Mouse (Mus musculus): ENCODE results near the gene Gm17387.

DNA sequence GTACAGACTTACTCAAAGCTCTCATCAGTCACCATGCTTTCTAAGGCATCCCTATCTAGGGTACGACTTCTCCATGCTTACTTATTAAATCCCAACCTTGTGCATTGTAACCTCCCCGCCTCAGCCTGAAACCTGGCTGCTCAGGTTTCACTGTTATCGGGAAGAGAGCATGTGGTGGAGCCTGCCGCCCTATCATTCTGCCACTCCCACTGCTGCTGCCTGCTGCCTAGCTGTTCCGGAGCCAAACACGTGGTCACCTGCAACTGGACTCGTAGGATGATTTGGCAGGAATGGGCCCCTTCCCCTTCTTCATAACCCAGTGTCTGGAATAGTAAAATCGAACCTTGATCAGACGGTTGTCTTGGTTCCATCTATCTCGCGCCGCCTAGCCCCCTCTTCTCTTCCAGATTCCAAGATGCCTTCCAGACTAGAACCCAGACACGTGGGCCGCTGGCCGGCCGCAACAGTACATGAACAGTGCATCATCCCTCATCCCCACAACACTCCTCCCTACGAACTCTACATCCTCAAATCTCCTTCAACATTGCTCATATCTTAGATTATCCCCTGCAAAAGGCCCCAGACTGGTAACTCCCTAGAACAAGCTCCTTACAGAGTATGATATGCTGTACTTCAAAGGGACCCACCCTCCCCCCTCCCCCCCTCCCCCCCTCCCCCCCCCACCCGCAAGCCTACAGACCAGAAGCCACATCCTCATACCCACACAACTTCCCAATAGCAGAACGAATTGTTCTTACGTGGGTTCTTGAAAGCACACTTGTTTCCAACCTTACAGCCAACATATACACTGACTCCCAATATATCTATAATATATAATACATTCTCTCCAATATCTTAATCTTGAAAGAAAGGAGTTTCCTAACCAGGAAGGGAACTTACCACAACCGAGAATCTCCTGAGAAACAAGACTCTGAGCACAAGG lies 9.4 kb downstream of the Gm17387 start:
- TF ChIP-seq POLR2A (IDR thresholded peaks at IDR 0.05; ENCODE audit: borderline replicate concordance, control insufficient read depth, low read depth, low read length) (no peak), CTCF (IDR thresholded peaks at IDR 0.05; ENCODE audit: control insufficient read depth, insufficient read depth, low read length) (no peak)
